Mouse (Mus musculus): ENCODE results near the gene Meaf6.

DNA sequence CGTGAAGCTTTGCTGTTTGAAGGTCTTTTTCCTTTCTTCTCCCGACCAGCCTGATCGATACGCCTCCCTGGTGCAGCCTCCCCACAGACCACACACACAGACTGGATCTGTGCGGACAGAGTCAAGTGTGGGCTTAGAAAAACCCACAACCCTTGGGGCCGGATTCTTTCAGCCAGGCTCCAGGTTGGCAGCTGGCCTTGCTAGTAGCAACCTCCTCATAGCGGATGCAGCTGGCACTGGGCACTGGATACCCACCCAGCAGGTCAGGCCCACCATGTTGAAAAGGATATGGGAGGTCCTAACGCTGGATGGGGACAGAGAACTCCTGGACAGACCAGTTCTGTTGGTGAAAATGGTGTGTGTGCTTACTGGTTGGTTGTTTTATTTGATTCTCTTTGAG, 76.5 kb downstream of the Meaf6 start:
- TF ChIP-seq CTCF (IDR thresholded peaks at IDR 0.05; ENCODE audit: control insufficient read depth, insufficient read depth, insufficient replicate concordance, low read depth, low read length) (no peak), POLR2A (IDR thresholded peaks at IDR 0.05; ENCODE audit: control insufficient read depth, low read depth, low read length) (no peak)

Measured in testis, adult 2 months (tissue).